Mouse (Mus musculus): ENCODE results near the gene Pemt.
A peak's percentile ranks its signal among the peaks of the same experiment; 100 is the strongest.
"Not testable (repeated sequence)": the region's sequence is repeated elsewhere in the genome, so short reads cannot be mapped to it uniquely, and the experiment has no call there.

Gene Pemt

DNA sequence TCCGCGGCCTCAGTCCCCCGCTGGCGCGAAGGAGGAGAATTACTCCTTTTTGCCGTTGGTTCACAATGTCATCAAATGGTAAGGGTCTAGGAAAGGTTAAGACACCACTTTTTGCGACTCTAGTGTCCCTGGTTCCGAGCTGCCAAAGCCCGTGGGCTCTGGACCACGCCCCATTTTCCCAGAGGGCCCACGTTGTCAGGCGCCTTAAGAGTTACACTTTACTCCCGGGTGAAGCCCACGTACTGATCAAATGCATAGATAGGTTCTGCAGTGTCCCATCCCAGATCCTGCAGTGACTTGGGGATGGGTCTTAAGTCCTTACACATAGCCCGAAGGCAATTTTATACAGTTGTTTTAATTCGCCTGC lies 97.9 kb downstream of the Pemt start:
- peak; percentile 66 for DNase-seq (ENCODE audit: low spot score)

DNA sequence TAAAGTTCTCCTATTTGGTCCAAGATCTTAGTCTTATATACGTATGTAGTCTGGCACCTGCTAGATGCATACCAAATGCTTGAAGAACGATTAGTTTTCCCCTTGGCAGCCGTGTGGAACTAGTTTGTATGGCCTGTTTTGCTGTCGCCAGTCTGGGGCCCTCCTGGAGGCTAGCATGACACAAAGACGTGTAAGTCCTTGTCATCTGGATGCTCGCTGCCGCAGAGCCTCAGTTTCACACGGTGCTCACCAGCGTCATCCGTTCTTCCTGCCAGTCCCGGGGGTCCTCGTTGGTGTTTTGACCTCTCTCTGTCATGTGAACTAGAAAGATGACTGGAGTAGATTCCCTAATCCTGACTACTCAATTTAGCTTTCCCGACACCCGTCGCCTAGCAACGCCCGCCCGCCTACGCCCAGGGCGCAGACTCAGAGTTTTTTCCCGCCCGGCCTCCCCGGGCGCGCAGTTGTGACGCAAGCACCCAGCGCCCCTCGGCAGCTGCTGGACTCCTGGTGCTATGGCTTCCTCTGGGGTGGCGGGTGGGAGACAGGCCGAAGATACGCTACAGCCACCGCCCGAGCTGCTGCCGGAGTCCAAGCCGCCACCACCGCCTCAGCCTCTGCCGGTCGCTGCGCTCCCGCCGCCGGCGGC lies 98.4 kb downstream of the Pemt start, which contains the start of gene Med9:
Gene Med9 (plus strand): TSS at position 455 of the 649 bp plus-strand sequence.
- peak; percentile 96 for DNase-seq (ENCODE audit: low spot score)

DNA sequence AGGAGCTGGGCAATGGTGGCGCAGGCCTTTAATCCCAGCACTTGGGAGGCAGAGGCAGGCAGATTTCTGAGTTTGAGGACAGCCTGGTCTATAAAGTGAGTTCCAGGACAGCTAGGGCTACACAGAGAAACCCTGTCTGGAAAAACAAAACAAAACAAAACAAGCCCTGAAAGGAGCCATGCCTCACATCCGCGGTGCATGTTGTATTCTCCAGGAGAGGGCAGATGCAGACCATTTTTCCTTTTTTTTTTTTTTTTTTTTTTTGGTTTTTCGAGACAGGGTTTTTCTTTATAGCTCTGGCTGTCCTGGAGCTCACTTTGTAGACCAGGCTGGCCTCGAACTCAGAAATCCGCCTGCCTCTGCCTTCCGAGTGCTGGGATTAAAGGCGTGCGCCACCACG lies 101.4 kb downstream of the Pemt start:
- not testable (repeated sequence) for DNase-seq (ENCODE audit: low spot score)

DNA sequence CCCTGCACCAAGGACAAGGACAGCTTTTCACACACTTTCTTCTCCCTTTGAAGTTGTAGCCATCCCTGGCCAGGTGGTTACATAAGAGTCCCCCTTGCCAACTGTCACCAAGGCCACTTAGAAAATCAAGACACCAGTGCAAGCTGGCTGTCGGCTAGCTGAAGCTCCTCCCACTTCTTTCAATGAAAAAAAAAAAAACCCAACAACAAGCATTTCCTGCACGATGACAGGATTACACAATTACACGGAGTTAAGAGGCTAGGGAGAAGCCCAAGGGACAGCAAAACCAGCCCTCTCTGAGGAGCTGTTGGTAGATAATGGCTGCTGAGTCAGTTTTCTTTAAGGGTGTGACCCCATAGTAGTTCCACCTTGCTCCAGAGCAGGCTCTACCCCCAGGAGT lies 104.9 kb downstream of the Pemt start:
- peak; percentile 47 for DNase-seq (ENCODE audit: low spot score)

DNA sequence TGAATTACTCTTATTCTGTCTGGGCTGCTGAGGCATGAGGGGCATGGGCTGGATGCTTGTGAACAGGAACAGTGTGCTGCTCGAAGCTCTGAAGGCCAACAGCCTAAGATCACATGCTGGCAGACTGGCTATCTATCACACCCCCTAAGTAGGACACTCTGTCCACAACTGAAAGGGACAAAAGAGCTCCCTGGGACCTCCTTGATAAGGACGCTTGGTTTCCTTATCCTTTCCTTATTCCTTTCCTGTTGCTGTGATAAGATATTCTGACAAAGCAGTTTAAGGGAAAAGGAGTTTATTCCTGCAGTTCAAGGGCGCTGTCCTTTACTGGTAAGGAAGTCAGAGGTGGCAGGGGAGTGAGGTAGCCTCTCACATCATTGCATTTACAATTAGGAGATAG lies 105.6 kb downstream of the Pemt start:
- no peak for DNase-seq (ENCODE audit: low spot score)

DNA sequence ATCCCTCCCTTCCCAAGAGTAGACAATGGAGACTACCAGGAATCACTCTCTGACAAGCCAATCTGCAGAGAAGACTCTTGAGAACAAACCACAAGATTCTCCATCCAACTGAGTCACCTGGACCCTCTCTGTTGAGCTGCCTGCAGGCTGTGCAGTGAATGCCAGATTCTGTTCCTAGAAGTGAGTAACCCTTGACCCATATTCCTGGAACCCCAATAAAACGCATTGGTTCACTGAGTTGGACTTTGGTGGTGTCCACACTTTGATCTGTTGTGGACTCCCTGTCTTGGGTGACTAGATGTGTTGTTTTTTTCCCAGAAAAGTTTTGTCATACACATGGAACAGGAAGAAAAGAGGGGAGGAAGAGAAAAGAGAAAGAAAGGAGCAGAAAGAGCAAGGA lies 106.5 kb downstream of the Pemt start:
- no peak for DNase-seq (ENCODE audit: low spot score)

DNA sequence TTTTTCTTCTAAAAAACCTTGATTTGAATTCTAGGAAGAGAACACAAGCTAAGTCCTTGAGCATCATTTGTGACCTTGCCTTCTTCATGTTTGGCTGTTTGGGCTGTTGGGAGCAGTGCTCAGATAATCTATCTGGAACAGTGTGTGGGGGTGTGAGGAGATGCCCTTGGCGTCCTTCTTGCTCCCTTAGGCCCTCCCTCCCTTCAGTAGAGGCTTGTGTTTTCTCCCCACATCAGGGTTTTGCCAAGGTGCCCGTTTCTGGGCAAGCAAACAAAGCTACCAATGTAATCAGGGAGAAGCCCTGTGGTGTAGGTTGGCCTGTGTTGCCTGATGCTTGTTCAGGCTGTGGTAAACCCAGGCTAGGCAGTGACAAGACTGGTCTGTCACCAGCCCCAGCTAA lies 108.7 kb downstream of the Pemt start:
- no peak for DNase-seq (ENCODE audit: low spot score)

DNA sequence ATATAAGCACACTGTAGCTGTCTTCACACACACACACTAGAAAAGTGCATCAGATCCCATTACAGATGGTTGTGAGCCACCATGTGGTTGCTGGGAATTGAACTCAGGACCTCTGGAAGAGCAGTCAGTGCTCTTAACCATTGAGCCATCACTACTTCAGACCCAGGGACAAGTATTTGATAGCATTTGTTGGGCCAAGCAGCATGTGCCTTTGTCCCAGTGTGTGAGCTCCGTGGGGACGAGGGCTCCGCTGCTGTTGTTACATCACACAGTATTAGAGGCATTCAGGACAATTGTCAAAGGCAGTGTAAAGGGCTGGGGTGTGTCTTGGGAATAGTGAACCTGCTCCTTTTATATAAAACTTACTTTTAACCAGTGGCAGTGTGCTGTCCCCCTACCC lies 109.3 kb downstream of the Pemt start:
- no peak for DNase-seq (ENCODE audit: low spot score)

DNA sequence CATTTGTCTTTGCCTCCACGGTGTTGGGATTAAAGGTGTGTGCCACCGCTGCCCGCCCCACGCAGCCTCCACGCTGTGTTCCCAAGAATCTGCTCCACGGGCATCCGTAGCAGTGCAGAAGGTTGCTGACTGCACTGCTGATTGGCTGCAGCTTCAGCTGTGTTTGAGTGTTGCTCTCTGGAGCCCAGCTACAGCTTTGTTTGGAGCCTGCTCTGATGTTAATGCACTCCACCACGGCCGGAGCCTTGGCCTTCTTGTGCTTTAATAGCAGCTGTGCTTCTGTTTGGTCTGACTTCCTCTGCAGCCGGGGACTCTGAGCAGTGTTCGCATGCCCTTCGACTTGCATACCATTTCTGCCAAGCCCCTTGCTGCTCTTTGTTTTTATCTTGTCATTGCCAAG lies 112.3 kb downstream of the Pemt start:
- no peak for DNase-seq (ENCODE audit: low spot score)

DNA sequence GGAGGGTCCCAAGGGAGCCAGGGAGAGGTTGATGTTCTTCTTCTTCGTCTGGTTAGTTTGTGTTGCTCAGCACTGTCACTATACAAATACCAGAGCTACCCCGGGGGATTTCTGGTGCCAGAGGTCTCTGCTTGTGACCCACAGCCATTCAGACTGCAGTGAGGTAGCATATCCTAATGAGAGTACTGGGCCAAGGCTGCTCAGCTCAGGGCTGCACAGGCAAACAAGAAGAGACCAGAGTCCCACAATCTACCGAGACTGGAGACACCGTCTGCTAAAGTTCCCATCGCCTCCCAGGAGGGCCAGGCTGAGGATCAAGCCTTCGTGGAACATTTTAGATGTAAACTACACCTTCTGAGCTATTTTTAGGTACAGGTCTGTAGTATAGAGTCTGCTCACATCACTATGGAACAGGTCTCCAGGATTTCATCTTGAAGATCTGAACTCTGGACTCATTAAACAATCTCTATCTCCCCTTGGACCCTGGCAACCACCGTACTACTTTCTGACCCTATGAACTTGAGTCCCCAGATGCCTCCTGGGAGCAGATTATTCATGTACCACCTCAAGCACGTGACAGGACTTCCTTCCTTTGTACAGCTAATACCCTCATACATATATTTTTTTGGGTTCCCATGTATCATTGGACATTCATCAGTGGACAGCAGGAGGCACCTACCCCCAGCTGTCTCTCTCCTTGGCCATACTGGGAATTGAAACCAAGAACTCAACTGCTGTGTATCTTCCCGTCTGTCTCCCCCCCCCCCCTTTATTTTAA lies 113.5 kb downstream of the Pemt start:
- no peak for DNase-seq (ENCODE audit: low spot score)

DNA sequence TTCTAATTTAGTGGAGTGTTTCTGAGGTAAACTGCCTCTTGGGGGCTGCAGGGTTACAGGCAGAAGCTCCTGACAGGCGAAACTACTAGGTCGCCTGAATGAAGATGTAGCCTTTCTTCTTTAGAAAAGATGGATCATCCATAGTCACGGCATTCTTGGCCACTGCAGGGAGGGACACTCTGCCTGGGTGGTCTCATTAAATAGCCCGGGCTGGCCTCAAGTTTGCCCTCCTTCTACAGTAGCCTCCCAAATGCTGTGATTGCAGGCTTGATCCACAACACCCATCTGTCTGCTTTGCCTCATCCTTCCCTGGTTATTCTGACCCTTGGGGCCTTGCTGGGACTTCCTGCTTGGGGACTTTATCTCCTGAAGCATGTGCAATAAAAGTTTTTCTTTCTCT lies 116.3 kb downstream of the Pemt start:
- no peak for DNase-seq (ENCODE audit: low spot score)

DNA sequence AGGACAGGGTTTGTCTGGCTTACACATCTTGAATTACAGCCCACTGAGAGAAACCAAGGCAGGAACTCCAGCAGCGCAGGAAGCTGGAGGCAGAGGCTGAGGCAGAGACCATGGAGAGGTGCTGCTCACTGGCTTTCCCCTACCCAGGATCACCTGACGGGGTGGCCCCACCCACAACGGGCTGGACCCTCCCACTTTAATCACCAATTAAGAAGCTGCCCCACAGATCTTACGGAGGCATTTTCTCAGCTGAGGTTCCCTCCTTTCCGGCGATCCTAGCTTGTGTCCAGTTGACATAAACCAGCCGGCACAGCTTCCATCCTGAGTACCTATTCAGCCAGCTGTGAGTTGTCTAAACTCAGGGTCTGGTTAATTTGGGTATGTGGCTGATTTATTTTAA lies 125.0 kb downstream of the Pemt start:
- DNase-seq (ENCODE audit: low spot score): no peak

All from MN1 (cell line).